Mouse (Mus musculus) Patski (cell line): ENCODE results near the gene Pde10a. TPM values are rescaled to one million over a fixed set of nuclear protein-coding genes. Genes with fewer than 3 reads are reported as not detected.
A peak's percentile ranks its signal among the peaks of the same experiment; 100 is the strongest.

Experiments used
- ATAC-seq: fragments of 100-300 bp; one replicate; pipeline ENCODE4 v1.8.0; 2021
- CTCF ChIA-PET: fragments of 350-600 bp; sonication (Branson Sonifier 250); formaldehyde crosslinking; loops from one replicate; lab custom pipeline; 2022; ENCODE audit warnings: inconsistent platforms; lab: Charles Lee
- POLR2A ChIA-PET: fragments of 350-600 bp; sonication (Branson Sonifier 250); formaldehyde crosslinking; loops from one replicate; lab custom pipeline; 2022; ENCODE audit warnings: antibody characterized with exemption, inconsistent platforms; lab: Charles Lee
- DNase-seq: peaks from one replicate; pipeline ENCODE4 v3.0.0-alpha.2; 2011; ENCODE audit warnings: low read depth, low spot score
- H3K27me3 ChIP-seq: fragments of 371-371 bp; one replicate; pipeline ENCODE4 v1.5.1; 2021
- CTCF ChIP-seq: fragments of 100-300 bp; IDR thresholded peaks from one replicate; pipeline ENCODE4 v1.5.1; 2021
- in situ Hi-C: fragments of 300-500 bp; cut with MboI; formaldehyde crosslinking; loops from 3 replicates; pipeline ENCODE4 v1.11.1; 2018; ENCODE audit warnings: low pct_unique_long_range_greater_than_20kb, mixed read lengths
- polyA plus RNA-seq: library from polyadenylated mRNA; unstranded; gene quantifications from one replicate; pipeline ENCODE4 v1.2.3, GENCODE M21; 2021

The Pde10a gene
- polyA plus RNA-seq, 1 experiment from 2014 or later, result 7.7 TPM

GRCm38 (mm10) chr17:8895991-8896390 lies 370.8 kb downstream of the Pde10a start:
- no peak for ATAC-seq
- POLR2A ChIA-PET, result interaction anchor here (1.2 to 2.4 kb wide), 4 partner anchors 9 to 15 kb away, joined by 3 to 8 read pairs (median 7); no protein-coding TSS in a partner anchor
- in situ Hi-C loops, result no loop called here
- CTCF ChIA-PET, result interaction anchor here (1.0 to 8.2 kb wide), 12 partner anchors 10 to 95 kb away, joined by 3 to 63 read pairs (median 6); no protein-coding TSS in a partner anchor
- DNase-seq, result no peak
- TF ChIP-seq CTCF, result no peak
- no peaks in the 10 kb centered on the region for H3K27me3 ChIP-seq

DNA sequence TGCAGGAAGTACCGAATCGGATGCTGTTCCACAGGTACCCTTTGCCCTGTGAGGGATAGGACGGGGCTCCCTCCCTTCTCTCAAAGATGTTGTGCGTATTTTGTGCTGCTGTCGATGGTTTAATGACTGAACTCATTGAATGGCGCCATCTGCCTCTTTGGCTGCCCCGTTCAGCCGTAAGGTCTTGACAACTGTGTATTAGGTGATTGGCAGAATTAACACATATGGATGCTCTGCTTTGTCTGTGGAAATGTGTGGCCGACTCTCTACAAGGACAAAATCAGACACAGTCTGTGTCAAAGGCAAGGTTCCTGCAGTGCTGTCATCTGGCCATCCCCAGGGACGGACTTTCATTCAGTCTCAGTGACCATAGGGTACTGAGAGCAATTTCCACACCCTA lies 372.6 kb downstream of the Pde10a start:
- H3K27me3 ChIP-seq, result no peaks in the 10 kb centered on the region
- in situ Hi-C loops, result no loop called here
- DNase-seq (no peak), ATAC-seq (no peak)
- ChIA-PET POLR2A (interaction anchor here (1.2 to 2.4 kb wide), 3 partner anchors 10 to 39 kb away, joined by 6 to 8 read pairs (median 7); no protein-coding TSS in a partner anchor), CTCF (interaction anchor here (1.0 to 8.2 kb wide), 11 partner anchors 12 to 93 kb away, joined by 3 to 63 read pairs (median 6); no protein-coding TSS in a partner anchor)
- no peak for TF ChIP-seq CTCF

DNA sequence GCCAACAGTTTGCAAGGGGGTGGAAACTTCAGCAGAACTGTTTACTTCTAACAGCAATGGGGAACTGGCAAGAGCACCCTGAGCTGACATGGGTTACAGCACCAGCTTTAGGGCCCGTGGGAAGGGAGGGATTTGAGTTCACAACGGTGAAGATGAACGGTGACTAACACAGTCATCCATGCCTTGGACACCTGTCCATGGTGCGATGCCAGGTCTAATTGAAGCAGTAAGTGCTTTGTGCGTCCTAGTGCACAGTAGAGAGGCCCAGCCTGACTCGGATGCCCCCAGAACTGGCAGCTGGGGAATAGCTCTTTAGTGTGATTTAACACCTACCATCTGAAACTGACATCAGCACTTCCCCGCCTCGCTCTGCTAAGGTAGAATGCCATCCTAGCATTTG lies 373.0 kb downstream of the Pde10a start:
- ChIA-PET POLR2A (interaction anchor here (1.2 to 2.4 kb wide), 3 partner anchors 12 to 75 kb away, joined by 4 to 7 read pairs (median 6); no protein-coding TSS in a partner anchor), CTCF (interaction anchor here (1.1 to 2.2 kb wide), 9 partner anchors 11 to 116 kb away, joined by 3 to 6 read pairs (median 3); partner anchors contain the start of gene 1700010I14Rik)
- DNase-seq (no peak), ATAC-seq (no peak)
- no peaks in the 10 kb centered on the region for H3K27me3 ChIP-seq
- in situ Hi-C loops, result no loop called here
- TF ChIP-seq CTCF, result no peak

DNA sequence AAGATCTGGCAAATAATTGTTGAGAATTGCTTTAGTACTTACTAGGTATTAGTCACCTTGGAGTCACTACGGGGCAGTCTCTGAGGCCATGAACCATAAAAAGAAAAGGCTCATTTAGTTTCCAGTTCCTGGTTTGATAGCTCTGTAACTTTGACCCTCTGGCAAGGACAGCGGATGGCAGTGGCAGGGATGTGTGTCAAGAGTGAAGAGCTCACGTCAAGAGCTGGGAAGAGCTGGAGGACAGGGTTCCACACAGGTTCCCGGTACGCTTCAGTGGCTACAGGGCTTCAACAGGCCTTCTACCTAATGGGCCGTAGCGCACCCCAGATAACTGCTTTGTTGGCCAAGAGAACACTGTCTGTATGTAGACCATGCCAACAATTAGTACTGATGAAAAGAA lies 374.0 kb downstream of the Pde10a start:
- POLR2A ChIA-PET, result interaction anchor here (0.6 to 1.2 kb wide), 3 partner anchors 13 to 74 kb away, joined by 3 to 7 read pairs (median 4); no protein-coding TSS in a partner anchor
- CTCF ChIA-PET, result interaction anchor here (0.6 to 1.7 kb wide), 15 partner anchors 9 to 115 kb away, joined by 3 to 5 read pairs (median 3); partner anchors contain the start of gene 1700010I14Rik
- peak; percentile 83 for DNase-seq
- peak; percentile 70 for ATAC-seq
- no peaks in the 10 kb centered on the region for H3K27me3 ChIP-seq
- TF ChIP-seq CTCF, result no peak
- in situ Hi-C loops, result no loop called here

GRCm38 (mm10) chr17:8903555-8904283 lies 378.5 kb downstream of the Pde10a start:
- POLR2A ChIA-PET, result interaction anchor here (0.8 kb wide), 1 partner anchor 92 kb away, joined by 4 read pairs; no protein-coding TSS in a partner anchor
- ATAC-seq (no peak), DNase-seq (no peak)
- TF ChIP-seq CTCF, result no peak
- CTCF ChIA-PET, result interaction anchor here (1.0 to 2.1 kb wide), 2 partner anchors 13 to 35 kb away, joined by 3 to 4 read pairs; no protein-coding TSS in a partner anchor
- in situ Hi-C loops, result no loop called here
- H3K27me3 ChIP-seq, result no peaks in the 10 kb centered on the region

- ChIA-PET POLR2A (interaction anchor here (1.9 kb wide), 1 partner anchor 9 kb away, joined by 4 read pairs; no protein-coding TSS in a partner anchor), CTCF (interaction anchor here (0.8 to 2.4 kb wide), 12 partner anchors 11 to 80 kb away, joined by 3 to 10 read pairs (median 4); partner anchors contain the start of gene 1700010I14Rik)
- in situ Hi-C loops, result no loop called here
- no peak for ATAC-seq
- H3K27me3 ChIP-seq, result no peaks in the 10 kb centered on the region
- DNase-seq, result no peak
- no peak for TF ChIP-seq CTCF
Measured at GRCm38 (mm10) chr17:8910571-8910970, 385.4 kb downstream of the Pde10a start.

DNA sequence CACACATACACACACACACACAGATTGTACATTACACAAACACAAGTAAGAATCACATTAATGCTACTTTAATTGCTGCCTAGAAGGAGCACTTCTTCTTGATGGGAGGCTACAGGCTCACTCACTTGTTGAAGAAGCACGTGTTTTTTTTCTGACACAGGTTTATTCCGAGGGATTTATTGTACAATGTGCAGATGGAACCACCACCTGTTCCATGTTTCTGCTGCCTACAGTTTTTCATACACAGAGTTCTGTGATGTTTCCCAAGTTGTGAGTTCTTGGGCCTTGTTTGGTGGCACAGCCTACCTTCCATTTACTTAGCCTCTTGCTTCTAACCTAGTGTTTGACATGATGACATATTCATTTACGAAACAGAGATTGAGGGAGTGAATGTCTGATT lies 387.8 kb downstream of the Pde10a start:
- TF ChIP-seq CTCF, result no peak
- CTCF ChIA-PET, result interaction anchor here (1.1 to 3.5 kb wide), 2 partner anchors 20 to 40 kb away, joined by 3 to 12 read pairs; no protein-coding TSS in a partner anchor
- in situ Hi-C loops, result no loop called here
- POLR2A ChIA-PET, result no interaction called here
- no peak for DNase-seq
- ATAC-seq, result no peak
- no peaks in the 10 kb centered on the region for H3K27me3 ChIP-seq

GRCm38 (mm10) chr17:8915693-8916092 lies 390.5 kb downstream of the Pde10a start:
- DNase-seq (no peak), ATAC-seq (no peak)
- POLR2A ChIA-PET, result interaction anchor here (0.6 to 0.9 kb wide), 5 partner anchors 14 to 481 kb away, joined by 3 read pairs; no protein-coding TSS in a partner anchor
- TF ChIP-seq CTCF, result no peak
- CTCF ChIA-PET, result interaction anchor here (1.0 to 3.5 kb wide), 9 partner anchors 9 to 75 kb away, joined by 3 to 12 read pairs (median 4); partner anchors contain the start of gene 1700010I14Rik
- in situ Hi-C loops, result no loop called here
- H3K27me3 ChIP-seq, result no peaks in the 10 kb centered on the region

DNA sequence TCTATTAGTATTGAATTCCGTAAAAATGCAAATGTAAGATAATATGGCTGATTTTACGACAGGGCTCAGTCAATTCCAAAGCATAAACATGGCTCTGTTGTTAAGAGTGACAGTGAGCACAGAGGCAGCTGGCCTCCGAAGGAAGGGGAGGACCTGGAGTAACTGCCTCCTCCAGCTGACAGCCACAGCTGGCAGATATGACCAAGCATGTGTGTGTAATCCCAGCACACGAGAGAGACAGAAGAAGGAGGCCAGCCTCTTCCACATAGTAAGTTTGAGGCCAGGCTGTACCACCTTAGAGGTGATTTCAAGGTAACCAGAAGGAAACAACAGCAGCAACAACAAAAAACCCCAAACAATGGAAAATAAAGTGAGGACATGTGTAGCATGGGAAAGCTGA lies 397.9 kb downstream of the Pde10a start:
- ATAC-seq, result no peak
- in situ Hi-C loops, result loop anchor here (10.0 kb wide), 1 partner anchor 62 kb away; the partner anchor contains the start of gene 1700010I14Rik
- DNase-seq, result no peak

DNA sequence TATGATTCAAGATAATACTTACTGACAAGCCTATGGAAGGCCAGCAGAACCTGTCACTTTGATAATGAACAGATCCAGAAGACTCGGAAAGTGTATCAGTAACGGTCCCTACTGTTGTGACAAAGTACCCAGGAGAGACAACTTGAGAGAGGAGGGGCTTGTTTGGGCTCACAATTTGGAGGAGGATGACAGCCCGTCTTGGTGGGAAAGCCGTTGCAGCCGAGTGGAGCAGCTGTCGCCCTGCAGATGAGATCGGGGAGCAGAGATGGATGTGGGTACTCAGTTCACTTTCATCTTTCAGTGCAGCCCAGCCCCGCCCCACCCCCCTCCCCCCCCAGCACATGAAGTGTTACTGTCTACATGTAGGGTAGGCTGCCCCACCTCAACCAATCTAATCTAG lies 398.6 kb downstream of the Pde10a start:
- DNase-seq, result no peak
- in situ Hi-C loops, result loop anchor here (10.0 kb wide), 1 partner anchor 61 kb away; the partner anchor contains the start of gene 1700010I14Rik
- ATAC-seq, result no peak
- no peak for TF ChIP-seq CTCF
- peaks cover under 1% of the 10 kb centered on the region for H3K27me3 ChIP-seq
- POLR2A ChIA-PET, result interaction anchor here (0.5 to 1.1 kb wide), 2 partner anchors 16 to 63 kb away, joined by 3 to 5 read pairs; no protein-coding TSS in a partner anchor
- CTCF ChIA-PET, result interaction anchor here (0.6 to 7.6 kb wide), 10 partner anchors 9 to 117 kb away, joined by 3 to 96 read pairs (median 4); partner anchors contain the start of gene 1700010I14Rik

More for the DNA sequence above, 397.9 kb downstream of the Pde10a start:
- H3K27me3 ChIP-seq, result no peaks in the 10 kb centered on the region
- no peak for TF ChIP-seq CTCF
- ChIA-PET CTCF (interaction anchor here (0.9 to 7.6 kb wide), 3 partner anchors 23 to 69 kb away, joined by 3 to 96 read pairs (median 3); partner anchors contain the start of gene 1700010I14Rik), POLR2A (interaction anchor here (0.5 kb wide), 1 partner anchor 17 kb away, joined by 3 read pairs; no protein-coding TSS in a partner anchor)
